Mouse (Mus musculus): ENCODE data around the gene Polg. TPM values are rescaled to one million over a fixed set of nuclear protein-coding genes. Genes with fewer than 3 reads are reported as not detected.
A peak's percentile ranks its signal among the peaks of the same experiment; 100 is the strongest.

Polg gene
- total and polyA plus RNA-seq, 2 experiments from 2014 or later: 19.4 to 52.9 TPM

DNA sequence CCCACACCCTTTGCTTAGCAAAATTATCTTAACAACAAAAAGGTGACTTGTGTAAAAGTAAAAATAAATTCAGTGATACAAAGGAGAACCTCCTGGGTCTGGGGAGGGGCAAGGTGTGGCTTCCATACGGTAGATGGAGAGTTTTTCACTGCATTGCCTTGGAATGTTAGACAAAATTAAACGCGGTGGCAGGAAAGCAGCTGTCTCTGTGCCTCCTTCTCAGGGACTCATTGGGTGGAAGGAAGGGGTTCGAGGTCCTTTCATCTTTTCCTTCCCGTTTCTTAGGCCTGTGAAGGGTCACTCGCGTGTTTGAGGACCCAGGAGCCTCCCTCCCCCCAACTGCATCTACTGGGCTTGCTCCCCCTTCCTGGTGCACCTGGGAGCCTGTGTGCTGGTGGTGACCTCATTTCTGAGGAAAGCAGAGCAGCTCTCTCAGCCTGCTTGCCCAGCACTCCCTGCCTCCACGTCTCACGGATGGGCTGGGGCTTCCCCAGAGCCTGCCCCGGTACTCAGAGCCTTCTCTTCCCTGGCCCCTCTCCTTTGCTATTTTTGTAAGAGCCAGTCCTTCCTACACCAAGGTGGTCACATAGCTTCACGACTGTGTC lies 41.0 kb upstream of the Polg start:
- H3K36me3 ChIP-seq (ENCODE audit: insufficient read depth): peaks cover 28% of the 10 kb centered on the region
- no peaks in the 10 kb centered on the region for H3K27me3 ChIP-seq (ENCODE audit: insufficient read depth, low read length)
- DNase-seq: peak; percentile 63
- no peak for TF ChIP-seq CTCF (IDR thresholded peaks at IDR 0.05; ENCODE audit: low read depth)
- 5% methylated on average over 11 of the region's 11 CpGs for WGBS
- peak overlapping the region; percentile 98 for H3K27ac ChIP-seq (ENCODE audit: low read depth, low read length)
- H3K4me3 ChIP-seq (ENCODE audit: low read depth, low read length): peak overlapping the region; percentile 92
- no peak for ATAC-seq
- H3K4me1 ChIP-seq (ENCODE audit: insufficient read depth): peaks cover 15% of the 10 kb centered on the region
- peak overlapping the region; percentile 100 for H3K9ac ChIP-seq
- peak overlapping the region; percentile 95 for H3K4me2 ChIP-seq (ENCODE audit: low read depth)
- no peaks in the 10 kb centered on the region for H3K9me3 ChIP-seq (ENCODE audit: low read length)

DNA sequence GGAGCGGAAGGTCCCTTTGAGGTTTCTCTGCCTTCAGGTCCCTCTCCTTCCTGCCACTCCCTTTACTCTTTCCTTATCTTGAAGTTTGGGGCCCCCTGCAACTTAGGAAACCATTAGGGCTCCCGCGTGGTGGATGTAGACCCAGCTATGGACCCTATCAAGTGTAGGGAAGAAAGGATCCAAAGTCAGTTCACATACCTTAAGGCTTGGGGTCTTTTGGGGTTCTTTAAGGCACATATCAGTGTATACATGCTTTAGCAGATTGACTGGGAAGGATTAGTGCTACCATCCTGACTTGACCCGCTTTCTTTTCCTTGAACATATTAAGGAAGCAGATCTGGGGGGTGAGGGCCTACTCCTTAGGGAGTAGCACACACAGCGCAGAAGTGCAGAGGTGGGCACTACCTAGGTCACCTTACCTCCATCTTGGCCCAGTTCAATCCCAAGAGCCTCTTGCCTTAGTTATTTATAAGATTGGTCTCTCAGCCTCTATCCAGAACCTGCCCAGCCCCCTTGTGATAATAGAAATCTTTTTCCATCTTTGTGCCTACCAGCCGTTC lies 40.4 kb upstream of the Polg start:
- H3K36me3 ChIP-seq (ENCODE audit: insufficient read depth): peaks cover 28% of the 10 kb centered on the region
- peak; percentile 74 for DNase-seq
- H3K27ac ChIP-seq (ENCODE audit: low read depth, low read length): peak overlapping the region; percentile 98
- peaks cover 11% of the 10 kb centered on the region for H3K4me1 ChIP-seq (ENCODE audit: insufficient read depth)
- H3K4me3 ChIP-seq (ENCODE audit: low read depth, low read length): peak overlapping the region; percentile 92
- no peaks in the 10 kb centered on the region for H3K27me3 ChIP-seq (ENCODE audit: insufficient read depth, low read length)
- ATAC-seq: no peak
- peak overlapping the region; percentile 95 for H3K4me2 ChIP-seq (ENCODE audit: low read depth)
- H3K9ac ChIP-seq: peak overlapping the region; percentile 100
- H3K9me3 ChIP-seq (ENCODE audit: low read length): no peaks in the 10 kb centered on the region
- no peak for TF ChIP-seq CTCF (IDR thresholded peaks at IDR 0.05; ENCODE audit: low read depth)
- WGBS: 2% methylated on average over 6 of the region's 6 CpGs

DNA sequence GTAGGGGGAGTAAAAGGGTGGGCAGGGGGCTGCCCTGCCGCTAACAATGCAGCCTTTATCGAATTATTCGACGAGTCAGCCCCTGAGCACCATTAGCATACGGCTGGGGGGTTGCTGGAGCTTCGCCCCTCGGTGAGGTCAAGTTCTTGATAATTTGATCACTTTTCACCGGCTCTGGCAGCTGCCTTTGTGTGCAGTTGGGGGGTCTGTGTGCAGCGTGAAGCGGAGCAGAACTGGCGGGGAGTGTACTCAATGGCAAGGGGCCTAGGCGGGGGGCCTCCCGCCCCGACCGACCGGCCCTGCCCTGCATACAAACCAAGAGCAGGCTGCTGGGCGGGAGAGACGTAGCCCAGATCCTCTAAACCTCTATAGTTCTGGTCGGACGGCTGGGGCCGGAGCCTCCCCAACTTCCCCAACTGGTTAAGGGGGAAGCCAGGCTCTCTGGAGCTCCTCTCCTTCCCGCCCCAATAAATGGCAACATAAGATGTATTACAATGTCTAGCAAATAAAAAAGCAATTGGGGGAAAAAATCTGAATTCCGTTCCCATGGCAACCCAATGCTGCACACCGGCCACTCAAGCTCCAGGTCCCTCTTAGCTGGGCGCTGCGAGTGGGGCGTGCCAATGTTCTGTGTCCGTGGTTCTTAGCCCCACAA lies 39.8 kb upstream of the Polg start:
- TF ChIP-seq CTCF (IDR thresholded peaks at IDR 0.05; ENCODE audit: low read depth): no peak
- Histone ChIP-seq H3K9ac (peak overlapping the region; percentile 100), H3K27me3 (ENCODE audit: insufficient read depth, low read length) (no peaks in the 10 kb centered on the region), H3K4me2 (ENCODE audit: low read depth) (peak overlapping the region; percentile 95), H3K4me1 (ENCODE audit: insufficient read depth) (0 out of 2 replicates have a peak, but pooled peaks cover 6% of the 10 kb centered on the region), H3K4me3 (ENCODE audit: low read depth, low read length) (peak overlapping the region; percentile 92), H3K36me3 (ENCODE audit: insufficient read depth) (peaks cover 28% of the 10 kb centered on the region), H3K27ac (ENCODE audit: low read depth, low read length) (peak overlapping the region; percentile 98), H3K9me3 (ENCODE audit: low read length) (no peaks in the 10 kb centered on the region)
- ATAC-seq (peak; percentile 28), DNase-seq (peak; percentile 78)
- under 1% methylated on average over 28 of the region's 28 CpGs for WGBS

DNA sequence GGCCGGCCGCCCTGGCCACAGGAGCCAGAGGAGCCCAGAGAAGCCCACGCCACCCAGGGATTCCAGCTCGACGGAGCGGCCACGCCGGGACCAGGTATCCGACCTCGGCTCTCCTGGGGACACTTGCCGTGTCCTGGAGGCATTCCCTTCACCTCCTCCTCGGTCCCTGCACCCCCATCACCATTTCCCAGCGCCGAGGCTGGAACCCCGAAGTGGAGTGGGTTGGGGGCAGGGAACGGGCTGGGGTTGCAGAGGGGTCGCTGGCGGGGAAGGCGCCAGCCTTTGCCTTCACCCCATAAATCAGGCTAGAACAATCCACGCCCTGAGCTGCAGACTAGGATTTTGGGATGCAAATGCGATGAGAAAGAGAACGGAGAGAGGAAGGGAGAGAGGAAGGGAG lies 39.2 kb upstream of the Polg start:
- under 1% methylated on average over 22 of the region's 22 CpGs for WGBS
- H3K4me2 ChIP-seq (ENCODE audit: low read depth): peak overlapping the region; percentile 95

DNA sequence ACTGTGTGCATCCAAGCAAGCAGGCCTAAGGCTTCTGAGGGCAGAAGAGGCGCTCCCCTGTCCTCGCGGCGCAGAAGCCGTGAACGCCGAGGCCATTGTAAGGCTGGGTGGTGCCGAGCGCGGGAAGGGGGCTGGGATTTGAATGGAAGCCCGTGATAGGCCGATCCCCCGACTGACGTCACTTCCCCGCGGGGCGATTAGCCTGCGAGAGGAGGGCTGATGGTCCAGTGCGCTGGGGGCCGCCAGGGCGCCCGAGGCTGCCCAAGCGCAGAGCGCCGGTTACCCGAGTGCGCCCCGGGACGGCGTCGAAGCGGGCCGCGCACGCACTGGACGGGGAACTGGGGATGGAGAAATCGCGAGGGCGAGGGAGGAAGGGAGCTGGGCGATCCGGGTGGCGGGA lies 38.6 kb upstream of the Polg start:
- Histone ChIP-seq H3K36me3 (ENCODE audit: insufficient read depth) (peaks cover 25% of the 10 kb centered on the region), H3K4me1 (ENCODE audit: insufficient read depth) (0 out of 2 replicates have a peak, but pooled peaks cover 6% of the 10 kb centered on the region), H3K27ac (ENCODE audit: low read depth, low read length) (peak overlapping the region; percentile 98), H3K4me3 (ENCODE audit: low read depth, low read length) (peak overlapping the region; percentile 92), H3K9ac (peak overlapping the region; percentile 100), H3K27me3 (ENCODE audit: insufficient read depth, low read length) (no peaks in the 10 kb centered on the region), H3K9me3 (ENCODE audit: low read length) (no peaks in the 10 kb centered on the region), H3K4me2 (ENCODE audit: low read depth) (peak overlapping the region; percentile 95)
- ATAC-seq (peak; percentile 78), DNase-seq (peak; percentile 97)
- WGBS: 4% methylated on average over 42 of the region's 42 CpGs
- TF ChIP-seq CTCF (IDR thresholded peaks at IDR 0.05; ENCODE audit: low read depth): 0 out of 2 replicates have a peak, but pooled peaks have one; percentile 5

More for the DNA sequence above, 39.2 kb upstream of the Polg start:
- Histone ChIP-seq H3K36me3 (ENCODE audit: insufficient read depth) (peaks cover 28% of the 10 kb centered on the region), H3K27me3 (ENCODE audit: insufficient read depth, low read length) (no peaks in the 10 kb centered on the region), H3K4me1 (ENCODE audit: insufficient read depth) (0 out of 2 replicates have a peak, but pooled peaks cover 6% of the 10 kb centered on the region), H3K9ac (peak overlapping the region; percentile 100), H3K4me3 (ENCODE audit: low read depth, low read length) (peak overlapping the region; percentile 92), H3K27ac (ENCODE audit: low read depth, low read length) (peak overlapping the region; percentile 98), H3K9me3 (ENCODE audit: low read length) (no peaks in the 10 kb centered on the region)
- ATAC-seq (no peak), DNase-seq (peak; percentile 65)
- no peak for TF ChIP-seq CTCF (IDR thresholded peaks at IDR 0.05; ENCODE audit: low read depth)

DNA sequence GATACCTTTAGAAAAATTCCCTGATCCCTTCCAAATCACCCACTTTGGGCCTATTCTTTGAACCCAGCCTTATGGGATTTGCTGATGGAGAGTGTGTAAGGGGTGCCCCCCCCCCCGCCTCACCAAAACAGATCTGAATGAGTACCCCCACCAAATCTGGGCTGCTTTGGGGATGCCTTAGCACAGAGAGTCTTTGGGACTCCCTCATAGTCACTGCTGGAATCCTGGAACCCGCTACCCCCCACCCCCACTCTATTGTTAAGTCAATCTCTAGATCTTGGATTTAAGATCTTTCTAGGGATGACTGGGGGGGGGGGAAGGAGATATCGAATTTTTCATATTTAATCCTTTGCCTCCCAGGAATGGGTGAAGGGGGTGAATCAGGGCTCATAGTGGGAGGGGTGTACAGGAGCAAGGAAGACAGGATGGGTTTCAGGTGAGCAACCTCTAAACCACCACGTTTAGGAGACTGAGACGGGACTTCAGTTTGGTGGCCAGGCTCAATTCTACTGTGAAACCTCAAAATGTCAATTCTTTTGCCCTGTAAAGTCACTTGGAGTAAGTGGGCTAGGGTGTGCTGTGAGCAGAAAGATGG lies 37.6 kb upstream of the Polg start:
- 1% methylated on average over 5 of the region's 5 CpGs for WGBS

More for the DNA sequence above, 37.6 kb upstream of the Polg start:
- peak overlapping the region; percentile 100 for H3K9ac ChIP-seq
- no peak for ATAC-seq
- peak overlapping the region; percentile 95 for H3K4me2 ChIP-seq (ENCODE audit: low read depth)
- DNase-seq: peak; percentile 39
- peaks cover 15% of the 10 kb centered on the region for H3K36me3 ChIP-seq (ENCODE audit: insufficient read depth)
- no peak for TF ChIP-seq CTCF (IDR thresholded peaks at IDR 0.05; ENCODE audit: low read depth)
- no peaks in the 10 kb centered on the region for H3K9me3 ChIP-seq (ENCODE audit: low read length)
- H3K4me1 ChIP-seq (ENCODE audit: insufficient read depth): 0 out of 2 replicates have a peak, but pooled peaks cover 6% of the 10 kb centered on the region
- H3K27me3 ChIP-seq (ENCODE audit: insufficient read depth, low read length): no peaks in the 10 kb centered on the region
- H3K27ac ChIP-seq (ENCODE audit: low read depth, low read length): peak overlapping the region; percentile 98
- H3K4me3 ChIP-seq (ENCODE audit: low read depth, low read length): peak overlapping the region; percentile 92
